Comparison of ENCODE assay signal across 9 mouse cellular contexts in the genomic region with DNA sequence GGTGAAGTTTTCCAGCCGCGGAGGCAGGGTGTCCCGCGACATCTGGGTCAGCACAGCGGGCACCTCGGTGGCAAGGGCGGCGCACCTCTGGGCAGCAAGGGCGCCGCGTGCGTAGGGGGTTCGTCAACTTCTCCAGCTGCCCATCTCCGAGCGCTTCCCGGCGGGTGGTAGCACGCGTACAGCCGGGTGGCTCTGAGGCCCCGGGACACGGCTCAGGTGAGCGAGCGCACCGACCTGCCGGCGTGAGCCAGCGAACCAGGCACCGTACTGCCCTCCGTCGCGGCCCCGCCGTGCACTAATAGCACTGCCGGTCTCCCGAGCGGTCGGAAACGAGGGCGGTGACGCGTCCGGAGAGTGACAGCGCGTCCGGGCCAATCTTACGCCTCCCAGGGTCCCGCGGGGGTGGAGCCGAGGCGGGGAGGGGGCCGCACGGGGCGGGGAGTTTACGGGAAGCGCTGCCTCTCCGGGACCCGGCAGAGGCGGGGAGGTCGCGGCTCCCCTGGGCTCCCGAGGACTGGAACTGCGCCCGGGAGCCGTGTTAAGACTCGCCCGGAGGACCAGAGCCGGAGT. TPM values are rescaled to one million over a fixed set of nuclear protein-coding genes. Genes with fewer than 3 reads are reported as not detected.
DNase-seq lines count a peak whose midpoint lies in the region; ATAC-seq and TF ChIP-seq lines count a peak whose summit lies in the region.
"Had no signal": no experiment of that assay in that cellular context is flagged by ENCODE, and none has a peak within 500 bp of the region (broad histone marks: within the 10 kb centered on the region; RNA-seq: fewer than 3 reads in every experiment).

No protein-coding gene starts in this region.

- H3K4me3 ChIP-seq in embryonic fibroblast, embryonic 13.5 days (ENCODE audit: insufficient read depth, low read length), result peak overlapping the region; percentile 81
- H3K4me3 ChIP-seq in kidney, embryonic 14.5 days (ENCODE audit: low read length), result peak overlapping the region; percentile 81
- H3K4me3 ChIP-seq in limb, embryonic 14.5 days (replicated peaks; ENCODE audit: low read length), result peak overlapping the region; percentile 76
- peak overlapping the region; percentile 84 for H3K4me3 ChIP-seq in midbrain, embryonic 16.5 days (ENCODE audit: low read depth, low read length)
- H3K4me3 ChIP-seq in spleen, adult 2 months (ENCODE audit: extremely low read depth, insufficient read depth, insufficient read length), result peak overlapping the region; percentile 95

- WGBS in kidney, embryonic 14.5 days, result under 1% methylated on average over 68 of the region's 68 CpGs
- WGBS in limb, embryonic 14.5 days, result 0% methylated on average over 41 of the region's 68 CpGs
- WGBS in midbrain, embryonic 16.5 days, result under 1% methylated on average over 64 of the region's 68 CpGs
- under 1% methylated on average over 68 of the region's 68 CpGs for WGBS in spleen, adult 2 months

- ATAC-seq in kidney, embryonic 14.5 days (ENCODE audit: low FRiP score, low TSS enrichment), result peak; percentile 97
- ATAC-seq in limb, embryonic 14.5 days (ENCODE audit: low FRiP score, low read depth), result peak; percentile 94
- peak; percentile 98 for ATAC-seq in midbrain, embryonic 16.5 days

- H3K4me1 ChIP-seq in embryonic fibroblast, embryonic 13.5 days (ENCODE audit: control insufficient read depth, insufficient read depth, low read length), result peaks cover 5% of the 10 kb centered on the region; the same call in 1 of the 2 replicates
- peaks cover 15% of the 10 kb centered on the region for H3K4me1 ChIP-seq in kidney, embryonic 14.5 days (ENCODE audit: control insufficient read depth, insufficient read depth, low read length)
- H3K4me1 ChIP-seq in limb, embryonic 14.5 days (ENCODE audit: control insufficient read depth, insufficient read depth, low read length), result peaks cover 24% of the 10 kb centered on the region
- no peaks in the 10 kb centered on the region for H3K4me1 ChIP-seq in midbrain, embryonic 16.5 days (ENCODE audit: control insufficient read depth, insufficient read depth, low read length)
- peaks cover 5% of the 10 kb centered on the region for H3K4me1 ChIP-seq in spleen, adult 2 months (ENCODE audit: control insufficient read depth, insufficient read depth, insufficient read length)

- TF ChIP-seq CTCF in embryonic fibroblast, embryonic 13.5 days (IDR thresholded peaks at IDR 0.05; ENCODE audit: borderline replicate concordance, insufficient read depth, low read length), result no peak
- no peak for TF ChIP-seq CTCF in spleen, adult 2 months (IDR thresholded peaks at IDR 0.05; ENCODE audit: extremely low read depth, insufficient read depth, insufficient read length, insufficient replicate concordance)

- peak overlapping the region; percentile 81 for H3K4me2 ChIP-seq in kidney, embryonic 14.5 days (replicated peaks; ENCODE audit: low read depth, low read length)
- H3K4me2 ChIP-seq in limb, embryonic 14.5 days (replicated peaks; ENCODE audit: low read depth, low read length, severe bottlenecking), result peak overlapping the region; percentile 96
- peak overlapping the region; percentile 99 for H3K4me2 ChIP-seq in midbrain, embryonic 16.5 days (ENCODE audit: low read length)

- H3K9me3 ChIP-seq in kidney, embryonic 14.5 days (ENCODE audit: control insufficient read depth, low read length), result no peaks in the 10 kb centered on the region
- no peaks in the 10 kb centered on the region for H3K9me3 ChIP-seq in limb, embryonic 14.5 days (ENCODE audit: control insufficient read depth, low read length)
- H3K9me3 ChIP-seq in midbrain, embryonic 16.5 days (replicated peaks; ENCODE audit: control insufficient read depth, low read length, poor library complexity, severe bottlenecking), result no peaks in the 10 kb centered on the region

- peak; percentile 95 for DNase-seq in A20 (ENCODE audit: low read depth, low spot score)
- peak; percentile 90 for DNase-seq in brain, adult 2 months (ENCODE audit: low read depth, low spot score)
- peak; percentile 97 for DNase-seq in heart, adult 9 months (ENCODE audit: low spot score in 2 of 2)
- DNase-seq in limb, embryonic 14.5 days (ENCODE audit: low spot score), result peak; percentile 90
- DNase-seq in spleen, adult 2 months (ENCODE audit: low read depth in 1 of 2, low spot score in 2 of 2), result peak; percentile 71 to 98

- peak overlapping the region; percentile 48; the same call in 1 of the 2 replicates for H3K27ac ChIP-seq in embryonic fibroblast, embryonic 13.5 days (ENCODE audit: insufficient read depth, low read length)
- no peak overlapping the region for H3K27ac ChIP-seq in kidney, embryonic 14.5 days (ENCODE audit: low read depth, low read length)
- H3K27ac ChIP-seq in limb, embryonic 14.5 days (replicated peaks; ENCODE audit: low read depth, low read length), result 0 out of 2 replicates have a peak overlapping the region, but pooled peaks have one; percentile 7
- H3K27ac ChIP-seq in midbrain, embryonic 16.5 days (ENCODE audit: low read length), result peak overlapping the region; percentile 45
- H3K27ac ChIP-seq in spleen, adult 2 months (ENCODE audit: insufficient read depth, low read length), result peak overlapping the region; percentile 93

- peak overlapping the region; percentile 73 for H3K9ac ChIP-seq in kidney, embryonic 14.5 days (ENCODE audit: low read depth, low read length)
- peak overlapping the region; percentile 68 for H3K9ac ChIP-seq in limb, embryonic 14.5 days (ENCODE audit: low read depth, low read length, severe bottlenecking)
- H3K9ac ChIP-seq in midbrain, embryonic 16.5 days (ENCODE audit: low read depth, low read length), result peak overlapping the region; percentile 79

- H3K27me3 ChIP-seq in kidney, embryonic 14.5 days (ENCODE audit: control insufficient read depth, insufficient read depth, low read length), result no peaks in the 10 kb centered on the region
- no peaks in the 10 kb centered on the region for H3K27me3 ChIP-seq in limb, embryonic 14.5 days (ENCODE audit: control insufficient read depth, insufficient read depth, low read length)
- H3K27me3 ChIP-seq in midbrain, embryonic 16.5 days (ENCODE audit: control insufficient read depth, insufficient read depth, low read depth, low read length), result no peaks in the 10 kb centered on the region
- H3K27me3 ChIP-seq in spleen, adult 2 months (ENCODE audit: control insufficient read depth, insufficient read depth, low read length), result no peaks in the 10 kb centered on the region

- H3K36me3 ChIP-seq in kidney, embryonic 14.5 days (ENCODE audit: control insufficient read depth, insufficient read depth, low read length), result no peaks in the 10 kb centered on the region
- no peaks in the 10 kb centered on the region for H3K36me3 ChIP-seq in limb, embryonic 14.5 days (ENCODE audit: control insufficient read depth, insufficient read depth, low read length)
- H3K36me3 ChIP-seq in midbrain, embryonic 16.5 days (ENCODE audit: control insufficient read depth, insufficient read depth, low read length), result no peaks in the 10 kb centered on the region
- H3K36me3 ChIP-seq in spleen, adult 2 months (ENCODE audit: control insufficient read depth, insufficient read depth, low read length), result peaks cover 8% of the 10 kb centered on the region
- H3K36me3 ChIP-seq: G1E had no signal

- TF ChIP-seq POLR2A in embryonic fibroblast, embryonic 13.5 days (IDR thresholded peaks at IDR 0.05; ENCODE audit: low read depth, low read length), result peak; percentile 99
- 0 out of 2 replicates have a peak, but pooled peaks have one; percentile 59 for TF ChIP-seq POLR2A in limb, embryonic 14.5 days (IDR thresholded peaks at IDR 0.05; ENCODE audit: borderline replicate concordance, extremely low read depth, insufficient read depth, insufficient read length)
- TF ChIP-seq POLR2A in spleen, adult 2 months (IDR thresholded peaks at IDR 0.05; ENCODE audit: low read depth, low read length), result peak; percentile 99

RNA-seq across cellular contexts. Expression of gene Man1a, which starts 0.9 kb away (rescaled TPM):
- polyA plus RNA-seq in embryonic fibroblast, embryonic 13.5 days (2011; ENCODE audit: insufficient read length, low read depth, missing spikeins), result 29.5 and 31.8 TPM in 2 replicates
- 12.0 and 13.9 TPM in 2 replicates for polyA plus RNA-seq in kidney, embryonic 14.5 days (2014; fragmentation: Nextera tagmentation; extraction: Ambion mirVana)
- 14.2 and 16.8 TPM in 2 replicates for polyA plus RNA-seq in limb, embryonic 14.5 days (2012; rRNA removed)
- polyA plus RNA-seq in limb, embryonic 14.5 days (2014; fragmentation: Nextera tagmentation; extraction: Ambion mirVana), result 11.9 and 12.7 TPM in 2 replicates
- 4.0 and 4.7 TPM in 2 replicates for polyA plus RNA-seq in midbrain, embryonic 16.5 days (2015; fragmentation: Nextera tagmentation; extraction: Ambion mirVana)
- polyA plus RNA-seq in spleen, adult 2 months (2012; rRNA removed), result 35.7 and 54.1 TPM in 2 replicates
